Comparison of ENCODE assay signal across 8 mouse cellular contexts in genomic region chr2:119337425-119338265, GRCm38 (mm10). TPM values are rescaled to one million over a fixed set of nuclear protein-coding genes. Genes with fewer than 3 reads are reported as not detected.
DNase-seq lines count a peak whose midpoint lies in the region; ATAC-seq and TF ChIP-seq lines count a peak whose summit lies in the region.

No protein-coding gene starts in this region.

- peak overlapping the region; percentile 46 for H3K4me3 ChIP-seq in intestine, postnatal 0 days (ENCODE audit: low read depth, low read length)
- peak overlapping the region; percentile 53 for H3K4me3 ChIP-seq in midbrain, embryonic 11.5 days (ENCODE audit: low read depth, low read length)

- ATAC-seq in intestine, postnatal 0 days: peak; percentile 89
- peak; percentile 89 for ATAC-seq in midbrain, embryonic 11.5 days (ENCODE audit: low FRiP score)

- H3K4me1 ChIP-seq in intestine, postnatal 0 days (replicated peaks; ENCODE audit: control insufficient read depth, insufficient read depth, low read length): no peaks in the 10 kb centered on the region; the same call in 1 of the 2 replicates
- H3K4me1 ChIP-seq in midbrain, embryonic 11.5 days (ENCODE audit: control insufficient read depth, insufficient read depth, low read length): peaks cover 3% of the 10 kb centered on the region; the same call in 1 of the 2 replicates

- peak overlapping the region; percentile 64 for H3K27ac ChIP-seq in intestine, postnatal 0 days (ENCODE audit: low read depth, low read length)
- no peak overlapping the region for H3K27ac ChIP-seq in midbrain, embryonic 11.5 days (ENCODE audit: low read depth, low read length)

- H3K27me3 ChIP-seq in intestine, postnatal 0 days (replicated peaks; ENCODE audit: control insufficient read depth, insufficient read depth, low read length): no peaks in the 10 kb centered on the region
- peaks cover 4% of the 10 kb centered on the region; the same call in 1 of the 2 replicates for H3K27me3 ChIP-seq in midbrain, embryonic 11.5 days (ENCODE audit: control insufficient read depth, insufficient read depth, low read length)

- TF ChIP-seq CTCF in intestine, postnatal 0 days (IDR thresholded peaks at IDR 0.05; ENCODE audit: low read depth): peak; percentile 90

- 8% methylated on average over 53 of the region's 60 CpGs for WGBS in intestine, postnatal 0 days
- WGBS in midbrain, embryonic 11.5 days: 8% methylated on average over 58 of the region's 60 CpGs

- DNase-seq in adrenal gland, adult 18-20 months (ENCODE audit: low spot score in 2 of 2): peak; percentile 97
- DNase-seq in embryo, embryonic 11.5 days (ENCODE audit: low read depth, low spot score): peak; percentile 59
- DNase-seq in gastrocnemius, postnatal 4 days (ENCODE audit: low spot score in 2 of 2): peak; percentile 81 to 88
- peak; percentile 87 for DNase-seq in left cerebral cortex, postnatal 4 days
- peak; percentile 98 for DNase-seq in midbrain, embryonic 11.5 days (ENCODE audit: low spot score, missing footprints)
- peak; percentile 94 for DNase-seq in right cerebral cortex, postnatal 4 days
- DNase-seq in yolk sac, embryonic 10.5 days (ENCODE audit: low spot score): peak; percentile 83

- intact Hi-C loops in left cerebral cortex, postnatal 4 days (cut with DNase I): loop anchor here (5.0 kb wide), 1 partner anchor 80 kb away; no protein-coding TSS in a partner anchor

- H3K36me3 ChIP-seq in intestine, postnatal 0 days (ENCODE audit: control insufficient read depth, insufficient read depth): no peaks in the 10 kb centered on the region
- H3K36me3 ChIP-seq in midbrain, embryonic 11.5 days (ENCODE audit: control insufficient read depth, insufficient read depth, low read length): no peaks in the 10 kb centered on the region

- peak overlapping the region; percentile 59 for H3K9ac ChIP-seq in intestine, postnatal 0 days (ENCODE audit: low read depth, low read length)
- H3K9ac ChIP-seq in midbrain, embryonic 11.5 days (ENCODE audit: low read length): peak overlapping the region; percentile 80

- peak overlapping the region; percentile 76 for H3K4me2 ChIP-seq in intestine, postnatal 0 days (replicated peaks; ENCODE audit: low read depth)
- H3K4me2 ChIP-seq in midbrain, embryonic 11.5 days: peak overlapping the region; percentile 68

- H3K9me3 ChIP-seq in intestine, postnatal 0 days (ENCODE audit: control insufficient read depth): no peaks in the 10 kb centered on the region
- no peaks in the 10 kb centered on the region for H3K9me3 ChIP-seq in midbrain, embryonic 11.5 days (ENCODE audit: control insufficient read depth, low read length)

RNA-seq across cellular contexts. Expression of gene Dll4, which starts 12.1 kb away (rescaled TPM):
- 10 to 100 TPM in 1 of 2 experiments, 1 to 10 TPM in 1; 9.7 to 10.5 TPM for total RNA-seq in adrenal gland, adult 18-20 months (2021)
- total RNA-seq in gastrocnemius, postnatal 4 days (2021): 10 to 100 TPM; 13.7 to 13.9 TPM
- 3.7 and 4.1 TPM in 2 replicates for polyA plus RNA-seq in intestine, postnatal 0 days (2015; fragmentation: Nextera tagmentation; extraction: Ambion mirVana)
- total RNA-seq in left cerebral cortex, postnatal 4 days (2021): 1 to 10 TPM; 5.3 to 6.8 TPM
- 3.1 and 4.0 TPM in 2 replicates for polyA plus RNA-seq in midbrain, embryonic 11.5 days (2014; fragmentation: Nextera tagmentation; extraction: Ambion mirVana)

RNA-seq across cellular contexts. Expression of gene Chac1, which starts 13.4 kb away (rescaled TPM):
- 10 to 100 TPM in 1 of 2 experiments, 1 to 10 TPM in 1; 3.7 to 13.2 TPM for total RNA-seq in adrenal gland, adult 18-20 months (2021)
- total RNA-seq in gastrocnemius, postnatal 4 days (2021): under 1 TPM; 0.65 to 0.88 TPM
- polyA plus RNA-seq in intestine, postnatal 0 days (2015; fragmentation: Nextera tagmentation; extraction: Ambion mirVana): 1.1 and 1.4 TPM in 2 replicates
- 1 to 10 TPM; 6.7 to 7.7 TPM for total RNA-seq in left cerebral cortex, postnatal 4 days (2021)
- 0.32 and 0.37 TPM in 2 replicates for polyA plus RNA-seq in midbrain, embryonic 11.5 days (2014; fragmentation: Nextera tagmentation; extraction: Ambion mirVana)

RNA-seq across cellular contexts. Expression of gene Vps18, which starts 49.1 kb away (rescaled TPM):
- total RNA-seq in adrenal gland, adult 18-20 months (2021): 10 to 100 TPM; 24.0 TPM
- total RNA-seq in gastrocnemius, postnatal 4 days (2021): 10 to 100 TPM; 12.6 to 13.0 TPM
- polyA plus RNA-seq in intestine, postnatal 0 days (2015; fragmentation: Nextera tagmentation; extraction: Ambion mirVana): 21.8 and 24.3 TPM in 2 replicates
- total RNA-seq in left cerebral cortex, postnatal 4 days (2021): 10 to 100 TPM; 29.3 to 31.3 TPM
- 9.8 and 10.0 TPM in 2 replicates for polyA plus RNA-seq in midbrain, embryonic 11.5 days (2014; fragmentation: Nextera tagmentation; extraction: Ambion mirVana)
